Mouse (Mus musculus): ENCODE data around the gene Neurod2. TPM values are rescaled to one million over a fixed set of nuclear protein-coding genes. Genes with fewer than 3 reads are reported as not detected.

Neurod2 gene
- polyA plus RNA-seq, 1 experiment from 2014 or later = 0.13 TPM

GRCm38 (mm10) chr11:98349308-98349707 is 19.9 kb upstream of the Neurod2 start:
- Histone ChIP-seq H3K9me3 (replicated peaks; ENCODE audit: control insufficient read depth, low read length) (no peaks in the 10 kb centered on the region), H3K27me3 (ENCODE audit: control insufficient read depth, insufficient read depth, low read length) (peaks cover 74% of the 10 kb centered on the region), H3K4me2 (ENCODE audit: low read depth, low read length) (no peak overlapping the region), H3K9ac (replicated peaks; ENCODE audit: low read length) (no peak overlapping the region), H3K27ac (replicated peaks; ENCODE audit: low read depth, low read length) (no peak overlapping the region), H3K36me3 (replicated peaks; ENCODE audit: control insufficient read depth, insufficient read depth, low read depth, low read length) (no peaks in the 10 kb centered on the region), H3K4me3 (ENCODE audit: low read depth, low read length) (no peak overlapping the region), H3K4me1 (ENCODE audit: control insufficient read depth, insufficient read depth, low read length) (peaks cover 9% of the 10 kb centered on the region)
- WGBS = 3% methylated on average over 9 of the region's 9 CpGs
- no peak for DNase-seq (ENCODE audit: low spot score)
- ATAC-seq (replicated peaks; ENCODE audit: insufficient number of reproducible peaks, low FRiP score, low TSS enrichment, low read depth) = no peak

- Histone ChIP-seq H3K27ac (replicated peaks; ENCODE audit: low read depth, low read length) (no peak within 1 kb of the TSS), H3K4me1 (ENCODE audit: control insufficient read depth, insufficient read depth, low read length) (peaks cover 9% of the 10 kb centered on the region), H3K4me3 (ENCODE audit: low read depth, low read length) (peak within 1 kb of the TSS; percentile 43), H3K9ac (replicated peaks; ENCODE audit: low read length) (peak within 1 kb of the TSS; percentile 32), H3K27me3 (ENCODE audit: control insufficient read depth, insufficient read depth, low read length) (peaks cover 72% of the 10 kb centered on the region), H3K36me3 (replicated peaks; ENCODE audit: control insufficient read depth, insufficient read depth, low read depth, low read length) (no peaks in the 10 kb centered on the region), H3K4me2 (ENCODE audit: low read depth, low read length) (peak within 1 kb of the TSS; percentile 94), H3K9me3 (replicated peaks; ENCODE audit: control insufficient read depth, low read length) (no peaks in the 10 kb centered on the region)
- under 1% methylated on average over 49 of the region's 55 CpGs for WGBS
- peak; percentile 64 for DNase-seq (ENCODE audit: low spot score)
- no peak; the same call in 1 of the 2 replicates for ATAC-seq (replicated peaks; ENCODE audit: insufficient number of reproducible peaks, low FRiP score, low TSS enrichment, low read depth)
These were observed 18.9 kb upstream of the Neurod2 start, which contains the start of gene Ppp1r1b for GRCm38 (mm10) chr11:98348083-98348961. Gene Ppp1r1b (plus strand): TSS chr11:98348404.

GRCm38 (mm10) chr11:98347385-98348082 is 18.1 kb upstream of the Neurod2 start:
- H3K27ac ChIP-seq (replicated peaks; ENCODE audit: low read depth, low read length) = no peak overlapping the region
- H3K36me3 ChIP-seq (replicated peaks; ENCODE audit: control insufficient read depth, insufficient read depth, low read depth, low read length) = no peaks in the 10 kb centered on the region
- H3K4me2 ChIP-seq (ENCODE audit: low read depth, low read length) = no peak overlapping the region
- peaks cover 71% of the 10 kb centered on the region for H3K27me3 ChIP-seq (ENCODE audit: control insufficient read depth, insufficient read depth, low read length)
- ATAC-seq (replicated peaks; ENCODE audit: insufficient number of reproducible peaks, low FRiP score, low TSS enrichment, low read depth) (no peak), DNase-seq (ENCODE audit: low spot score) (no peak)
- H3K4me1 ChIP-seq (ENCODE audit: control insufficient read depth, insufficient read depth, low read length) = peaks cover 9% of the 10 kb centered on the region
- H3K4me3 ChIP-seq (ENCODE audit: low read depth, low read length) = no peak overlapping the region
- no peak overlapping the region for H3K9ac ChIP-seq (replicated peaks; ENCODE audit: low read length)
- H3K9me3 ChIP-seq (replicated peaks; ENCODE audit: control insufficient read depth, low read length) = no peaks in the 10 kb centered on the region
- whole genome bisulfite sequencing = 8% methylated on average over 10 of the region's 12 CpGs

- 13% methylated on average over 9 of the region's 9 CpGs for WGBS
- H3K4me1 ChIP-seq (ENCODE audit: control insufficient read depth, insufficient read depth, low read length) = peaks cover 11% of the 10 kb centered on the region
- no peak overlapping the region for H3K4me3 ChIP-seq (ENCODE audit: low read depth, low read length)
- H3K9me3 ChIP-seq (replicated peaks; ENCODE audit: control insufficient read depth, low read length) = no peaks in the 10 kb centered on the region
- ATAC-seq (replicated peaks; ENCODE audit: insufficient number of reproducible peaks, low FRiP score, low TSS enrichment, low read depth) = no peak
- H3K27me3 ChIP-seq (ENCODE audit: control insufficient read depth, insufficient read depth, low read length) = peaks cover 70% of the 10 kb centered on the region
- no peaks in the 10 kb centered on the region for H3K36me3 ChIP-seq (replicated peaks; ENCODE audit: control insufficient read depth, insufficient read depth, low read depth, low read length)
- H3K9ac ChIP-seq (replicated peaks; ENCODE audit: low read length) = no peak overlapping the region
- H3K27ac ChIP-seq (replicated peaks; ENCODE audit: low read depth, low read length) = no peak overlapping the region
- no peak for DNase-seq (ENCODE audit: low spot score)
- no peak overlapping the region for H3K4me2 ChIP-seq (ENCODE audit: low read depth, low read length)
These were observed 16.7 kb upstream of the Neurod2 start for GRCm38 (mm10) chr11:98346168-98346567.

GRCm38 (mm10) chr11:98345253-98345652 is 15.8 kb upstream of the Neurod2 start:
- H3K9ac ChIP-seq (replicated peaks; ENCODE audit: low read length) = no peak overlapping the region
- no peaks in the 10 kb centered on the region for H3K9me3 ChIP-seq (replicated peaks; ENCODE audit: control insufficient read depth, low read length)
- DNase-seq (ENCODE audit: low spot score) = peak; percentile 84
- peaks cover 11% of the 10 kb centered on the region for H3K4me1 ChIP-seq (ENCODE audit: control insufficient read depth, insufficient read depth, low read length)
- no peaks in the 10 kb centered on the region for H3K36me3 ChIP-seq (replicated peaks; ENCODE audit: control insufficient read depth, insufficient read depth, low read depth, low read length)
- H3K4me3 ChIP-seq (ENCODE audit: low read depth, low read length) = no peak overlapping the region
- H3K4me2 ChIP-seq (ENCODE audit: low read depth, low read length) = peak overlapping the region; percentile 4; the same call in 1 of the 2 replicates
- peaks cover 68% of the 10 kb centered on the region for H3K27me3 ChIP-seq (ENCODE audit: control insufficient read depth, insufficient read depth, low read length)
- ATAC-seq (replicated peaks; ENCODE audit: insufficient number of reproducible peaks, low FRiP score, low TSS enrichment, low read depth) = no peak
- WGBS = 2% methylated on average over 14 of the region's 14 CpGs
- no peak overlapping the region for H3K27ac ChIP-seq (replicated peaks; ENCODE audit: low read depth, low read length)

- H3K27ac ChIP-seq (replicated peaks; ENCODE audit: low read depth, low read length) = no peak overlapping the region
- peak overlapping the region; percentile 36 for H3K4me2 ChIP-seq (ENCODE audit: low read depth, low read length)
- WGBS = 1% methylated on average over 29 of the region's 29 CpGs
- peak overlapping the region; percentile 17; the same call in 1 of the 2 replicates for H3K4me3 ChIP-seq (ENCODE audit: low read depth, low read length)
- H3K36me3 ChIP-seq (replicated peaks; ENCODE audit: control insufficient read depth, insufficient read depth, low read depth, low read length) = no peaks in the 10 kb centered on the region
- ATAC-seq (replicated peaks; ENCODE audit: insufficient number of reproducible peaks, low FRiP score, low TSS enrichment, low read depth) (no peak), DNase-seq (ENCODE audit: low spot score) (peak; percentile 93)
- no peaks in the 10 kb centered on the region for H3K9me3 ChIP-seq (replicated peaks; ENCODE audit: control insufficient read depth, low read length)
- no peak overlapping the region for H3K9ac ChIP-seq (replicated peaks; ENCODE audit: low read length)
- H3K4me1 ChIP-seq (ENCODE audit: control insufficient read depth, insufficient read depth, low read length) = peaks cover 2% of the 10 kb centered on the region; the same call in 1 of the 2 replicates
- H3K27me3 ChIP-seq (ENCODE audit: control insufficient read depth, insufficient read depth, low read length) = peaks cover 68% of the 10 kb centered on the region
These were observed 12.8 kb upstream of the Neurod2 start for GRCm38 (mm10) chr11:98342000-98342945.

- Histone ChIP-seq H3K4me1 (ENCODE audit: control insufficient read depth, insufficient read depth, low read length) (peaks cover 2% of the 10 kb centered on the region; the same call in 1 of the 2 replicates), H3K9ac (replicated peaks; ENCODE audit: low read length) (no peak overlapping the region), H3K4me2 (ENCODE audit: low read depth, low read length) (no peak overlapping the region), H3K9me3 (replicated peaks; ENCODE audit: control insufficient read depth, low read length) (no peaks in the 10 kb centered on the region), H3K36me3 (replicated peaks; ENCODE audit: control insufficient read depth, insufficient read depth, low read depth, low read length) (no peaks in the 10 kb centered on the region), H3K27me3 (ENCODE audit: control insufficient read depth, insufficient read depth, low read length) (peaks cover 68% of the 10 kb centered on the region), H3K27ac (replicated peaks; ENCODE audit: low read depth, low read length) (no peak overlapping the region), H3K4me3 (ENCODE audit: low read depth, low read length) (no peak overlapping the region)
- WGBS = 68% methylated on average over 4 of the region's 4 CpGs
- DNase-seq (ENCODE audit: low spot score) (no peak), ATAC-seq (replicated peaks; ENCODE audit: insufficient number of reproducible peaks, low FRiP score, low TSS enrichment, low read depth) (no peak)
These were observed 11.7 kb upstream of the Neurod2 start for GRCm38 (mm10) chr11:98341174-98341573.
